Mouse (Mus musculus) frontal cortex, postnatal 14 days (tissue): ENCODE measurements around the gene Slc6a11.

Source experiments
- DNase-seq, 2 experiments: peaks; one replicate each; pipeline ENCODE4 v3.0.0; 2022; ENCODE audit warnings: low spot score in 2 of 2

The Slc6a11 gene

GRCm38 (mm10) chr6:114131122-114131872, at the start of gene Slc6a11:
TSS of gene Slc6a11 (plus strand) at chr6:114131241.
- DNase-seq = no peak

DNA sequence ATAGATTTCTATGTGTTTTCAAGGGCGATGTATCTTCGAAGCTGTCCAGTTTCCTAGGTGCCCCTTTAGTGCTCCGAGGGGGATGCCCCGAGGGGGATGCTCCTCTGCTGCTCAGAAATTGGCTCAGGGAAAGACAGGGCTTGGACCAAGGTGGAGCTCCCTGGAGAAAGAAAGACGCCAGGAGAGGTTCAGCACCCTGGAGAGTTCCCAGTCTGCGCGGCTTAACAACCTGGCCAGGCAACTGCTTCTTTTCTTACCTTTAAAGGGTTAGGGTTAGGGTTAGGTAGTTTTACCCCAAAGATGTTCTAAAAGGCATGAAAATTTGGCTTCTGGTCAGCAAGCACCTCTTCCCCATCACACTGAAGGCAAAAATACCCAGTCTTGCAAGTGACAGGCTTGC, 43.9 kb upstream of the Slc6a11 start:
- no peak for DNase-seq

- DNase-seq = peak; percentile 36 to 76
Measured at GRCm38 (mm10) chr6:114089626-114090025, 41.4 kb upstream of the Slc6a11 start.

DNA sequence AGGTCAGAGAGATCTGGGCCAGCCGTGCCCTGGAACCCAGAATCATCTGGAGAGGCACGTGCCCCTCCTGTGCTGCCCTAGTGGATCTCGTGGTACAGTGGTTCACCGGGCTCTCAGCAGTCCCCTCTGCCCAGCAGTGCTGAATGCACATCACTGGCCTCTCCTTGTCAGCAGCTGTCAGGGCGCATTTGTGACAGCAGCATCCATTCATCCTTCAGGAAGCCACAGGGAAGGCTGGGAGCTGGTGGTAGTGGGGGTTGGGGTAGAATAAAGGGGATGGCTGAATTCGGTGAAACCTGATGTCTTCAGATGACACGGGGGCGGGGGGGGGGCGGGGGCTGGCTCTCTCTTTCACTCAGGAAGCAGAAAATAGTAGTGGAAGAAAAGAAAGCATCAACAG, 38.8 kb upstream of the Slc6a11 start:
- no peak for DNase-seq

GRCm38 (mm10) chr6:114094251-114094650, 36.8 kb upstream of the Slc6a11 start:
- DNase-seq = peak; percentile 48 to 68

DNA sequence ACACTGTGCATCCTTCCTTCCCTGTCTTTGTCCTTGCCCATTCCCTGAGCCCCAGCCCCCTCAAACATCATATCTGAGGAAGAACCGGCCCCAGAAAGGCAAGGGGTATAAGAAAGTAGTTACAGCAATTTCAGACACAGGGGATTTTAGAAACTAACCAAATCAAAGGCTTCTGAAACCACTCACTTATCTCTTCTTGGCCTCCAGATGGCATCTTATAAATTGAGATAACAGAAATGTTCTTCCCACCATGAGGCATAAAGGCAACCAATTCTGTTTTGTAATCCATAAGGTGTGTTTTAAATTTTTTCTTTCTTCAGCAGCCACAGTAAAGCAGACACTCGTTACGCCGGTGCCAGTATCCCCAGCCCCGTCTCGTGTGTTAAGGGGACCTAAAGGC, 34.5 kb upstream of the Slc6a11 start:
- DNase-seq = no peak

DNA sequence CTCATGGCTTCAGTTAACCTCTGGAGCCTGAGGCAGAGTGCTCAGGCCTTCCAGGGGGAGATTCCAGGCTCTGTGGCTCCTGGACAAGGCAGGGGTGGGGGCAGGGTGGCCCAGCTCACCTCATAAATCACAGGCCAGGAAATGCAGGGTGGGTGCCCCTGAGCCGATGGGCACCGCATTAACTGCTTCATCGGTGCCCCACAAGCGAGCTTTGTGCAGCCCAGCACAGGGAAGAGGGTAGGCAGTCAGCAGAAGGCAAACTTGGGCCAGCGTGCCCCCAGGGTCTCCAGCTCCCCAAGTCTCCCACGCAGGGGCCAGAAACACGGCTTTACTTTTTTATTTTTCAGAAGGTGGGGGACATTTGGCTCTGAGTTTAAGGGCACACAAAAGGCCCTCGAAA, 29.1 kb upstream of the Slc6a11 start:
- no peak for DNase-seq

DNA sequence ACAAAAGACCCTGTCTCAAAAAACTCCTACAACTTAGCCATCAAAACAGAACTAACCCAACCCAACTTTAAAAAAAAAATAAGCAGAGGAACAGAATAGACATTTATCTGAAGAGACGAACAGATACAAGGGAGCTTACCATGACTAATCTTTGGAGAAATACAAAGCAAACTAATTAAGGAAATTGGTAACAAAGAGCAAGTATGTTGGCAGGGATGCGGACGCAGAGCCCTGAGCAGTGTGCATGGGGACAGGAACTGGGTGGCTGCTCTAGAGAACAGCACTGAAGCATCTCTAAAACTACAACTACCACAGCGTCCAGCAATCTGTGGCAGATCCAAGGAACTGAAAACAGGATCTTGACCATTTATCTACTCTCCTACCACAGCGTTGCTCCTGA, 11.5 kb upstream of the Slc6a11 start:
- DNase-seq = no peak

GRCm38 (mm10) chr6:114125530-114125929, 5.5 kb upstream of the Slc6a11 start:
- DNase-seq = no peak

DNA sequence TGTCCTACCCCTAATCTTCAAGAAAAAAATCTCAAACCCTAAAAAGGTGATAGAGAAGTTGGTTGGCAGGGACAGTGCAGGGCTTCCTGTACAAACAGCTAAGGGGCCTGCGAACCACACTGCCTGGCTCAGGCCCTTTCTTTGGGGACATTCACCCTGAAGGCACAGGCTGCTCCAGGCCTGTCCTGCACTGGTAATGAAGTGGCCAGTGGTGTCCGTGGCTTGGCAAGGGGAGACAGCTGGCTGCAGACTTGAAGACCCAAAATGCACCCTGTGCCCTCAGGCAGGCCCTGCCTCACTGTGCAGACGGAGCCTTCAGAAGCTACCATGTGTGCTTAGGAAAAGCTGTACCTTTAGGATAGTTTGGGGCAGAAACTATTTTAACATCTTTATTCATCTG, 1.4 kb downstream of the Slc6a11 start:
- DNase-seq = no peak

- no peak for DNase-seq
Measured at GRCm38 (mm10) chr6:114132916-114133315, 1.9 kb downstream of the Slc6a11 start.

- DNase-seq = no peak
Measured at GRCm38 (mm10) chr6:114138970-114139369, 7.9 kb downstream of the Slc6a11 start.

DNA sequence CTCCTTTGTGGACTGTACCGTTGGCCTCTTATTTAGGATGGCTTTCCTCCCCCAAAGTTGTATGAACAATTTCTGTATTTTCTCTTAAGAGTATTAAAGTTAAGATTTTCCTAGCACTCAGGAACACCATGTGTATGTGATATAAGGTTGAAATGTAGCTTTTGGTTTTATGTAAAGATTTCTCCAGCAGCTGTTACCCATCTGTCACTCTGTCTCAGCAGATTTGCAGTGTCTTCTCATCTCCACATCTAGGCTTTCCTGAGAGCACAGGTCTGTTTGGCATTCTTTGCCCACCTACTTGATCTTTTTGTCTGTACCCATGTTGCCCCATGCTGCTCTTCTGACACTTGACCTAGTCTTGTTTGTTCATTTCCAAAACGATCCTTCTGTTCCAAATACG, 10.4 kb downstream of the Slc6a11 start:
- DNase-seq = no peak

GRCm38 (mm10) chr6:114142480-114142879, 11.4 kb downstream of the Slc6a11 start:
- no peak for DNase-seq

DNA sequence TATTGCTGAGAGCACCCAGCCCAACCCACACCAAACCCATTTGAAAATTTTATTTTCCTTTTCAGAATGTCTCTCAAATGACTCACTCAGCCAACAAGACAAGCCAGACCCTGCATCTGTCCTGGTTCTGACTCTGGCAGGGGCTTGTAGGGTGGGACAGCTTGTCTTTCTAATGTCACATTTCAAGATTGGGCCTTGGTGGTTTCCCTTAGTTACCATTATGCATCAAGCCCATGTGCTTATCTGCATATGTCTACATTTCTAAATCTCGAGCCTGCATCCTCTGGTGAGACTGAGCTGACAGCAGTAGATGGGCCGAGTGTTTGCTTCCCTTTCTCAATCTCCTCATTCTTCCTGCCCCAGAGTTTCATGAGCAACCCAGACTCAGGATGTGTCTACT, 12.5 kb downstream of the Slc6a11 start:
- DNase-seq = no peak

DNA sequence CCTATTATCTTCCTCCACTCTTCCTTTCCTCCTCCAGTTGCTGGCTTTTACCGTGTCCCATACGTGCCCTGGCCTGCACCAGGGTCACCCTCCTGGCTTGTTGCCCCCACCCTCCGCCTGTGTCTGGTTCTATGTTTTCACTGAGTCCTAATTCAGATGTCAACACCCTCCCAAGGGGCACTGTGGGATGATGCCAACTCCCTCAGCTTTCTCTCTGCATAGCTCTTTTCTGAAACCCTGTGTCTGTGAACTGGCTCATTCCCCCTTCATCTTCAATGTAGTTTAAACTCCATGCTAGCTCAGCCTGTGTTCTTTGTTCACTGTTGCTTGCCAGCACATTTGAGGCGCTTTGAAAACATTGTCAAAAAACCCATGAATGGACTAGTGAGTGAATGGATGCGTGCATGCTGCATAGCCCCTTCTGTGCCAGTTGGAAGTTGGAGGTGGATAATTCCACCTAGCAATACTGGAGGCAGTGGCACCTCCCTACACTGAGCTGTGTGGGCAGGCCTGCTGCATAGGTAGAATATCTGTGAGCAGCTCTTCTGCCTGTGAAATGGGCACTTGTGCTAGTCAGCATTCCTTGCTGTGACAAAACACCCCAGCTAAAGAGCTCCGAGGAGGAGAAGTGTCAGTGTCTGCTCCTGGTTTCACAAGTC, 13.5 kb downstream of the Slc6a11 start:
- no peak for DNase-seq

DNA sequence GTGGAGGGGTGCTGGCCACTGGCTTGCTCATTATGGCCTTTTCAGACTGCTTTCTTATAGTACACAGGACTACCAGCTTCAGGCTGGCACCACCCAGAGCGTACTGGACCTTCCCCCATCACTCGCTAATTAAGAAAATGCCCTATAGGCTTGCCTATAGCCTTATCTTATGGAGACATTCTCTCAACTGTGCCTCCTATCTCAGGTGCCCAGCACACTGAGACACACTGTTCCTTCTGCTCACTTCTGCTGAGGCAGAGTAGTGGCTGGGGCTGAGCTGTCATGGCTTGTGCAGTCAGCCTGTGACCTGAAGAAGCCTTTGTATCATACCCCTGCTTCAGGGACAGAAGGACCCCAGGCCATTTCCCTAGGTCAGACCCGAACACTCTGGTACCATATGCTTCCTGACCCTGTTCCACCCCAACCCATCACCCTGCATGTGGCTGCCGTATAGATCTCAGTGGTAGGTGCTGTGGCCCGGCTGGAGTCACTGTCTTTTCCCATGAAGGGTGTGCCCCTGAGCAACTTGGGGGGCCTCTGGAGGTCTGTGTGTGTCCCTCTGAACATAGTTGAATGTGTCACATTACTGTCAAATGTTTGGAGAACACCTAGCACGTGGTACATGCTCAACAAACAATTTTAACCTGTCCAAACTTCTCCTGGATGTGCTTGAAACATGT, 14.7 kb downstream of the Slc6a11 start:
- DNase-seq = no peak

GRCm38 (mm10) chr6:114155720-114156119, 24.7 kb downstream of the Slc6a11 start:
- no peak for DNase-seq

GRCm38 (mm10) chr6:114158811-114159210, 27.8 kb downstream of the Slc6a11 start:
- DNase-seq = peak in 1 of 2 experiments; percentile 43

DNA sequence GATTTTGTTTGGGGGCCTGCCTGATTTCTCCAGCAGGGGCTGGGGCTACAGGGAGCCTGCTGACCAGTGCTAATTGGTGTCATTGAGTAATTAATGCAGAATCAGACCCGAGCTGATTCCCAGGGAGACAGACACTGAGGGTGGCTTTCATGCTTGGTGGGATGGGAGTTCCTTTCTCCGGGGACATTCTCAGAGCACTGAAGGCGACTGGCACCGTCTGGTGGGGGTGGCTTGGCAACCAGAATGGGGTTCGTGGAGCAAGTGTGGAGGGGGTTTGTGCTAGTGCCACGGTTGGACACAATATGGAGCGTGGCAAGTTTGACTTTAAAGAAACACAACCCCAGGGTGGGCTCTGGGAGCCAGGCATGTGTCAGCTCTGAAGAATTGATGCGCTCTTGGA, 29.7 kb downstream of the Slc6a11 start:
- DNase-seq = peak in 1 of 2 experiments; percentile 29

- DNase-seq = no peak
Measured at GRCm38 (mm10) chr6:114174052-114174397, 43.0 kb downstream of the Slc6a11 start.

DNA sequence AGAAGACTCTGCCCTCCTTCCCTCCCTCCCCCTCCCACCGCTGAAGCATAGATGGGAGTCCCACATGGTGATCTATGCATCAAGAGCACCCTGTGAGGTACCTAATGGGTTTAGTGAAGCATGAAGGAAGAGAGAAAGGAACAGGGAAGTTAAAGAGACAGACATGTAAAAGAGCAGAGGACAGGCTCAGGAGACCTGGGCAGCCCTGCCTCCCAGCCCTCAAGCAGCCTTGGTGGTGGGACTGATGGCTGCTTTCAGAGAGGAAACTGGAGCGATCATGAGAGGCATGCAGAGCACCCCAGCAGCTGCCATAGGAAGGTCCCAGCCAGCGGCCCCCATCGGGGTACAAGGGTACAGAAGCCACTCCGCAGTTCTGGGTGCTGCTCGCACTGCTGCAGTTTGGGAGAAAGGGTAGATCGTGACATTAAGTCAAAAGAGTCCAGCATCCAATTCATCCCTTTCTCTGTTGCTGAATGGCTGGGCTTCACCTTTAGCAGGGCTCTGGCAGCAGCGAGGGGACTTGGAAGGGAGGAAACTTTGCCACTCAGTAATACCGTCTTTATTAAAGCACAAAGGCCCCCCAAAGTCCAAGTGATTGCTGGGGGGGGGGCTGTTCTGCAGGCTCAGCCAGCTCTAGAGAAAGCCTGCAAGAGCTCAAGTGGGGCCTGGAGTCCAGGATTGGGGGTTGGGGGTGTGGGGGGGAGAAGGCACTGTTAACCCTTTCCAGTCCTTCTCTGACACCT, 43.5 kb downstream of the Slc6a11 start:
- no peak for DNase-seq
